Mouse (Mus musculus): ENCODE measurements around the gene Adra2b. TPM values are rescaled to one million over a fixed set of nuclear protein-coding genes. Genes with fewer than 3 reads are reported as not detected.

The Adra2b gene
- polyA plus RNA-seq, 1 experiment: 0.51 TPM

- no peak for DNase-seq
- peaks cover 6% of the 10 kb centered on the region for H3K4me1 ChIP-seq (ENCODE audit: control insufficient read depth, insufficient read depth, low read length)
- WGBS: 11% methylated on average over 8 of the region's 8 CpGs
- no peak overlapping the region for H3K4me3 ChIP-seq (replicated peaks; ENCODE audit: extremely low read depth, low read depth, low read length)
- TF ChIP-seq POLR2A (IDR thresholded peaks at IDR 0.05; ENCODE audit: borderline replicate concordance, extremely low read depth, low read depth, low read length) (no peak), CTCF (IDR thresholded peaks at IDR 0.05; ENCODE audit: insufficient read depth, low read length) (no peak)
Measured at GRCm38 (mm10) chr2:127364452-127364851, 1.4 kb downstream of the Adra2b start.

- H3K4me1 ChIP-seq (ENCODE audit: control insufficient read depth, insufficient read depth, low read length): peaks cover 6% of the 10 kb centered on the region
- TF ChIP-seq CTCF (IDR thresholded peaks at IDR 0.05; ENCODE audit: insufficient read depth, low read length): no peak
- TF ChIP-seq POLR2A (IDR thresholded peaks at IDR 0.05; ENCODE audit: borderline replicate concordance, extremely low read depth, low read depth, low read length): no peak
- no peak for DNase-seq
- 36% methylated on average over 10 of the region's 10 CpGs for WGBS
- H3K4me3 ChIP-seq (replicated peaks; ENCODE audit: extremely low read depth, low read depth, low read length): no peak overlapping the region
Measured at GRCm38 (mm10) chr2:127367126-127367820, 4.3 kb downstream of the Adra2b start.

GRCm38 (mm10) chr2:127369703-127370376, 6.8 kb downstream of the Adra2b start:
- DNase-seq: no peak
- H3K4me1 ChIP-seq (ENCODE audit: control insufficient read depth, insufficient read depth, low read length): no peaks in the 10 kb centered on the region
- 61% methylated on average over 5 of the region's 5 CpGs for WGBS
- no peak overlapping the region for H3K4me3 ChIP-seq (replicated peaks; ENCODE audit: extremely low read depth, low read depth, low read length)
- no peak for TF ChIP-seq CTCF (IDR thresholded peaks at IDR 0.05; ENCODE audit: insufficient read depth, low read length)
- no peak for TF ChIP-seq POLR2A (IDR thresholded peaks at IDR 0.05; ENCODE audit: borderline replicate concordance, extremely low read depth, low read depth, low read length)

GRCm38 (mm10) chr2:127370561-127371483, 7.8 kb downstream of the Adra2b start:
- 33% methylated on average over 9 of the region's 9 CpGs for WGBS

GRCm38 (mm10) chr2:127371484-127371861, 8.5 kb downstream of the Adra2b start:
- Histone ChIP-seq H3K4me3 (replicated peaks; ENCODE audit: extremely low read depth, low read depth, low read length) (no peak overlapping the region), H3K4me1 (ENCODE audit: control insufficient read depth, insufficient read depth, low read length) (no peaks in the 10 kb centered on the region)
- WGBS: 82% methylated on average over 1 of the region's 1 CpGs
- TF ChIP-seq POLR2A (IDR thresholded peaks at IDR 0.05; ENCODE audit: borderline replicate concordance, extremely low read depth, low read depth, low read length): no peak
- no peak for TF ChIP-seq CTCF (IDR thresholded peaks at IDR 0.05; ENCODE audit: insufficient read depth, low read length)
- no peak for DNase-seq

More at GRCm38 (mm10) chr2:127370561-127371483, 7.8 kb downstream of the Adra2b start:
- DNase-seq: no peak
- Histone ChIP-seq H3K4me1 (ENCODE audit: control insufficient read depth, insufficient read depth, low read length) (no peaks in the 10 kb centered on the region), H3K4me3 (replicated peaks; ENCODE audit: extremely low read depth, low read depth, low read length) (no peak overlapping the region)
- TF ChIP-seq CTCF (IDR thresholded peaks at IDR 0.05; ENCODE audit: insufficient read depth, low read length): no peak
- TF ChIP-seq POLR2A (IDR thresholded peaks at IDR 0.05; ENCODE audit: borderline replicate concordance, extremely low read depth, low read depth, low read length): no peak

- TF ChIP-seq POLR2A (IDR thresholded peaks at IDR 0.05; ENCODE audit: borderline replicate concordance, extremely low read depth, low read depth, low read length) (no peak), CTCF (IDR thresholded peaks at IDR 0.05; ENCODE audit: insufficient read depth, low read length) (no peak)
- no peaks in the 10 kb centered on the region for H3K4me1 ChIP-seq (ENCODE audit: control insufficient read depth, insufficient read depth, low read length)
- WGBS: 85% methylated on average over 2 of the region's 2 CpGs
- no peak for DNase-seq
- no peak overlapping the region for H3K4me3 ChIP-seq (replicated peaks; ENCODE audit: extremely low read depth, low read depth, low read length)
Measured at GRCm38 (mm10) chr2:127372082-127372481, 9.1 kb downstream of the Adra2b start.

- 92% methylated on average over 3 of the region's 3 CpGs for WGBS
- no peak for DNase-seq
- H3K4me1 ChIP-seq (ENCODE audit: control insufficient read depth, insufficient read depth, low read length): no peaks in the 10 kb centered on the region
- H3K4me3 ChIP-seq (replicated peaks; ENCODE audit: extremely low read depth, low read depth, low read length): no peak overlapping the region
- TF ChIP-seq CTCF (IDR thresholded peaks at IDR 0.05; ENCODE audit: insufficient read depth, low read length): no peak
- TF ChIP-seq POLR2A (IDR thresholded peaks at IDR 0.05; ENCODE audit: borderline replicate concordance, extremely low read depth, low read depth, low read length): no peak
Measured at GRCm38 (mm10) chr2:127374131-127374530, 11.1 kb downstream of the Adra2b start.

GRCm38 (mm10) chr2:127375087-127375486, 12.1 kb downstream of the Adra2b start:
- no peaks in the 10 kb centered on the region for H3K4me1 ChIP-seq (ENCODE audit: control insufficient read depth, insufficient read depth, low read length)
- WGBS: 36% methylated on average over 3 of the region's 3 CpGs
- TF ChIP-seq CTCF (IDR thresholded peaks at IDR 0.05; ENCODE audit: insufficient read depth, low read length) (no peak), POLR2A (IDR thresholded peaks at IDR 0.05; ENCODE audit: borderline replicate concordance, extremely low read depth, low read depth, low read length) (no peak)
- H3K4me3 ChIP-seq (replicated peaks; ENCODE audit: extremely low read depth, low read depth, low read length): no peak overlapping the region
- no peak for DNase-seq

- no peak for TF ChIP-seq POLR2A (IDR thresholded peaks at IDR 0.05; ENCODE audit: borderline replicate concordance, extremely low read depth, low read depth, low read length)
- TF ChIP-seq CTCF (IDR thresholded peaks at IDR 0.05; ENCODE audit: insufficient read depth, low read length): peak; percentile 31; the same call in 1 of the 2 replicates
- 43% methylated on average over 7 of the region's 7 CpGs for WGBS
- no peak overlapping the region for H3K4me3 ChIP-seq (replicated peaks; ENCODE audit: extremely low read depth, low read depth, low read length)
- H3K4me1 ChIP-seq (ENCODE audit: control insufficient read depth, insufficient read depth, low read length): no peaks in the 10 kb centered on the region
- no peak for DNase-seq
Measured at GRCm38 (mm10) chr2:127375759-127376341, 12.8 kb downstream of the Adra2b start.

Data from lung, adult 2 months (tissue).